Mouse (Mus musculus) limb, embryonic 10.5 days (tissue): Measurements from ENCODE around the gene Ptpn9. TPM values are rescaled to one million over a fixed set of nuclear protein-coding genes. Genes with fewer than 3 reads are reported as not detected.

Experiments used
- DNase-seq: peaks from one replicate; pipeline ENCODE4 v3.0.0-alpha.2; 2017; ENCODE audit warnings: low spot score
- H3K27ac ChIP-seq: fragments of 300-500 bp; sonication (generic); 2 replicates; pipeline ENCODE4 v1.5.1; 2016; ENCODE audit warnings: mild to moderate bottlenecking
- H3K27me3 ChIP-seq: fragments of 300-500 bp; sonication (generic); 2 replicates; pipeline ENCODE4 v1.6.1; 2016; ENCODE audit warnings: low read depth, mild to moderate bottlenecking; ENCODE audit not compliant: poor library complexity, severe bottlenecking
- H3K36me3 ChIP-seq: fragments of 300-500 bp; sonication (generic); 2 replicates; pipeline ENCODE4 v1.6.1; 2016; ENCODE audit warnings: mild to moderate bottlenecking, moderate library complexity
- H3K4me1 ChIP-seq: fragments of 300-500 bp; sonication (generic); 2 replicates; pipeline ENCODE4 v1.6.1; 2016
- H3K4me3 ChIP-seq: fragments of 300-500 bp; sonication (generic); 2 replicates; pipeline ENCODE4 v1.5.1; 2016; ENCODE audit warnings: mild to moderate bottlenecking, moderate library complexity
- H3K9me3 ChIP-seq: fragments of 300-500 bp; sonication (generic); replicated peaks from 2 replicates; pipeline ENCODE4 v1.6.1; 2016; ENCODE audit warnings: mild to moderate bottlenecking
- WGBS: fragments of 180-500 bp; shearing (Covaris S2); methylation state at CpG from one replicate; pipeline ENCODE4 v1.1.7; 2016; 5-methylcytosine and 5-hydroxymethylcytosine counted together
- polyA plus RNA-seq: library from polyadenylated mRNA; unstranded; fragments of >200 nt; fragmentation: Nextera tagmentation; extraction: Ambion mirVana; gene quantifications from 2 replicates; pipeline ENCODE4 v1.2.1, GENCODE M21; 2016

The Ptpn9 gene
- polyA plus RNA-seq, 1 experiment from 2014 or later: 27.6 TPM

DNA sequence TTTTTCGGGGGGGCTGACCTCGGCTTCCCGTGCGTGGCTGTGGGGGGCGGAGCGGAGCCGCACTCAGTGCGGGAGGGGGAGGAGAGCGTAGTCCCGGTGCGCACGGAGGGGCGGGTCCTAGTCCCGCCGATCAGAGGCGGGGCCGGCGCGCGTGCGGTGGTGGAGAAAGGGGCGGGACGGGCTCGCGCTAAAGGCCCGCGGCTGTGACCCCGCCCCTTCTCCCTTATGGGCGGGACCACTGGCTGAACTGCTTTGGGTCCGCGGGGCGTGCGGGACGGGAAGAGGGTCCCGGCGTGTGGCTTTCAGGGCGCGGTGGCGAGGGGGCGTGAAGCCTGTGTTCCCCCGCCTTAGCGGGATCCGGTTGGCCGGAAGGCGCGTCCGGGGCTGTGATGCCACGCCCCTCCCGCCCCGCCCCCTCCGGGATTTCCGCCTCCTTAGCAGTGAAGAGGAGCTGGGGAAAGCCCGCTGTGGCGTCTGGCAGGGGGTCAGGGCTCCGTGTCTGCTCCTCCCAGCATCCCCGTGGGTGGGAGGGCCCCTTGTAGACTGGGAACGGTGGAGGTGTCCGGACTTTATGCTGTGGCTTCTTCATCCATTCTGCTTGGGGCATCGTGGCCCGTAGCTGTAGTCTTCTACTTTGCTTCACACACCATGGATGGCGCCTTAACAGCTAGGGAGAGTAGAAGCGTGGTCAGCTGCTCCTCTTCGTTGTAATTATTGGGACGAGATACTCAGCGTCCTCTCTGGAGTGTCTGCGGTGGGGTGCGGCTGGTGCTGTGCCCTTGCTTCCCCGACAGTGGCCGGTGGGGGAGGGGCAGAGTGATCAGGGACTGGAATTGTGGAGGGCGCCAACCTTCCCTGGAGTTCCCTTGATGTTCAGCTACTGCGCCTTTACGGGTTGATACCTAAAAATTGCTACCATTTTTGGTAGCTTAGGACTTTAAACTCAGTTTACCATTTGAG is 82.3 kb downstream of the Ptpn9 start:
- peak; percentile 93 for DNase-seq
- Histone ChIP-seq H3K36me3 (peaks cover 22% of the 10 kb centered on the region), H3K9me3 (no peaks in the 10 kb centered on the region), H3K27ac (peak overlapping the region; percentile 95), H3K27me3 (no peaks in the 10 kb centered on the region), H3K4me3 (peak overlapping the region; percentile 94), H3K4me1 (peaks cover 21% of the 10 kb centered on the region)
- under 1% methylated on average over 66 of the region's 72 CpGs for WGBS

DNA sequence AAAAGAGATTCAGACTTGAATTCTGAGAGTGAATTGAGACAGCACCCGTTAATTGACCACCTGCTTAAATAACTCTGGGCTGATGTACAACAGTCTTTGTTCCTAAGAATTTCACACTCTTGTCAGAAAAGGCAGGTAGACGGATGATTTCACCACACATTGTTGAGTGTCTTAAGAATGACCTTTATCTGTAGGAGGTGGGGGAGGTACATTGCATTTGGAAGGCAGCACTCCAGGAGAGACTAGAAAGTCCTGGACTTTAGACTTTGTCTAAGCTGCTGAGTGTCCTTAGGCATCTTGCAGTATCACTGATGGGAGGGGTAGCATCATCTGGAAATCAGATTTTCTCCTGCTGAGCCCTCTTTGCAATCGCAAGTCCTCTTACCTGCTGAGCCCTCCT is 87.5 kb downstream of the Ptpn9 start:
- 91% methylated on average over 3 of the region's 3 CpGs for whole genome bisulfite sequencing
- Histone ChIP-seq H3K4me3 (no peak overlapping the region), H3K27ac (no peak overlapping the region), H3K27me3 (no peaks in the 10 kb centered on the region), H3K4me1 (peaks cover 4% of the 10 kb centered on the region), H3K36me3 (peaks cover 75% of the 10 kb centered on the region), H3K9me3 (no peaks in the 10 kb centered on the region)
- DNase-seq: no peak

Other genes with a start within 250 kb of the Ptpn9 start
- 0.85 and 1.8 TPM in 2 replicates for gene Lingo1, start 198.5 kb upstream of the Ptpn9 start, polyA plus RNA-seq
- 0.35 TPM in 1 of 2 replicates, not detected in the other for gene Odf3l1, start 130.2 kb upstream of the Ptpn9 start, polyA plus RNA-seq
- 2.1 and 5.0 TPM in 2 replicates for gene Cspg4, start 129.9 kb upstream of the Ptpn9 start, polyA plus RNA-seq
- 9.3 and 11.6 TPM in 2 replicates for gene Snx33, start 66.6 kb upstream of the Ptpn9 start, polyA plus RNA-seq
- 70.5 and 77.9 TPM in 2 replicates for gene Imp3, start 57.4 kb upstream of the Ptpn9 start, polyA plus RNA-seq
- 27.0 and 31.6 TPM in 2 replicates for gene Snupn, start 44.0 kb upstream of the Ptpn9 start, polyA plus RNA-seq
- 60.5 and 62.5 TPM in 2 replicates for gene Sin3a, start 77.1 kb downstream of the Ptpn9 start, polyA plus RNA-seq
- 62.2 and 72.1 TPM in 2 replicates for gene Man2c1, start 135.8 kb downstream of the Ptpn9 start, polyA plus RNA-seq
- 6.1 and 6.9 TPM in 2 replicates for gene Neil1, start 153.4 kb downstream of the Ptpn9 start, polyA plus RNA-seq
- gene Commd4, start 163.4 kb downstream of the Ptpn9 start, polyA plus RNA-seq: 106 and 107 TPM in 2 replicates
- gene Trcg1, start 241.6 kb downstream of the Ptpn9 start, polyA plus RNA-seq: not detected in 2 replicates